Mouse (Mus musculus): ENCODE data around the gene Camk1g. TPM values are rescaled to one million over a fixed set of nuclear protein-coding genes. Genes with fewer than 3 reads are reported as not detected.

Gene Camk1g
- total and polyA plus RNA-seq, 3 experiments, result not detected

GRCm38 (mm10) chr1:193323686-193324085 lies 46.4 kb downstream of the Camk1g start:
- H3K9me3 ChIP-seq (replicated peaks; ENCODE audit: low read length), result no peaks in the 10 kb centered on the region
- no peak overlapping the region for H3K4me3 ChIP-seq (replicated peaks in 1 of 3; ENCODE audit: low read depth in 2 of 3, low read length in 2 of 3, poor library complexity in 1 of 3)
- H3K79me2 ChIP-seq (replicated peaks; ENCODE audit: control insufficient read depth, extremely low read depth, insufficient read depth, poor library complexity, severe bottlenecking), result no peaks in the 10 kb centered on the region
- no peak for DNase-seq (ENCODE audit: extremely low read depth)
- in situ Hi-C loops (cut with MboI; ENCODE audit: low pct_ligation_motif_present, low pct_unique_long_range_greater_than_20kb, low sequenced_read_pairs), result loop anchor here (5.0 to 10.0 kb wide), 3 partner anchors 51 to 116 kb away; partner anchors contain the start of genes Camk1g and Lamb3
- H3K9ac ChIP-seq (ENCODE audit: insufficient read depth, low read depth), result no peak overlapping the region
- H3K4me1 ChIP-seq (ENCODE audit: control insufficient read depth in 1 of 2, insufficient read depth in 2 of 2), result no peaks in the 10 kb centered on the region
- H3K36me3 ChIP-seq (replicated peaks in 1 of 2; ENCODE audit: control insufficient read depth in 1 of 2, insufficient read depth in 1 of 2, low read length in 1 of 2), result no peaks in the 10 kb centered on the region
- H3K27me3 ChIP-seq (replicated peaks), result no peaks in the 10 kb centered on the region
- TF ChIP-seq ELF1 (IDR thresholded peaks at IDR 0.05; ENCODE audit: low read depth, low read length) (no peak), RAD21 (IDR thresholded peaks at IDR 0.05; ENCODE audit: low read depth, low read length) (no peak), JUN (IDR thresholded peaks at IDR 0.05; ENCODE audit: insufficient read depth, low read depth, low read length) (no peak), TCF12 (IDR thresholded peaks at IDR 0.05; ENCODE audit: low read depth, low read length) (no peak), MYC (IDR thresholded peaks at IDR 0.05; ENCODE audit: low read depth, low read length) (no peak), CHD2 (IDR thresholded peaks at IDR 0.05; ENCODE audit: low read length) (no peak), NELFE (IDR thresholded peaks at IDR 0.05; ENCODE audit: low read depth, low read length) (no peak), RCOR1 (conservative IDR thresholded peaks at IDR 0.05; ENCODE audit: low read depth, low read length) (no peak), USF2 (conservative IDR thresholded peaks at IDR 0.05; ENCODE audit: low read depth, low read length) (no peak), PAX5 (IDR thresholded peaks at IDR 0.05; ENCODE audit: low read length) (no peak), ZC3H11A (IDR thresholded peaks at IDR 0.05; ENCODE audit: low read depth, low read length) (no peak), USF1 (IDR thresholded peaks at IDR 0.05; ENCODE audit: low read depth, low read length) (no peak), POLR2A (IDR thresholded peaks at IDR 0.05; ENCODE audit: low read depth, low read length) (no peak), MXI1 (IDR thresholded peaks at IDR 0.05; ENCODE audit: low read depth, low read length) (no peak)
- H3K27ac ChIP-seq (ENCODE audit: insufficient read depth, low read depth), result no peak overlapping the region
- no peak overlapping the region for H3K4me2 ChIP-seq (ENCODE audit: insufficient read depth, low read depth, poor library complexity, severe bottlenecking)
- dilution Hi-C loops (cut with MboI; ENCODE audit: extremely low pct_ligation_motif_present, extremely low pct_unique_long_range_greater_than_20kb, low sequenced_read_pairs), result no loop called here

- Histone ChIP-seq H3K9me3 (replicated peaks; ENCODE audit: low read length) (no peaks in the 10 kb centered on the region), H3K27me3 (replicated peaks) (no peaks in the 10 kb centered on the region), H3K36me3 (replicated peaks in 1 of 2; ENCODE audit: control insufficient read depth in 1 of 2, insufficient read depth in 1 of 2, low read length in 1 of 2) (no peaks in the 10 kb centered on the region), H3K4me2 (ENCODE audit: insufficient read depth, low read depth, poor library complexity, severe bottlenecking) (no peak overlapping the region), H3K4me3 (replicated peaks in 1 of 3; ENCODE audit: low read depth in 2 of 3, low read length in 2 of 3, poor library complexity in 1 of 3) (no peak overlapping the region), H3K9ac (ENCODE audit: insufficient read depth, low read depth) (no peak overlapping the region), H3K79me2 (replicated peaks; ENCODE audit: control insufficient read depth, extremely low read depth, insufficient read depth, poor library complexity, severe bottlenecking) (no peaks in the 10 kb centered on the region), H3K27ac (ENCODE audit: insufficient read depth, low read depth) (no peak overlapping the region), H3K4me1 (ENCODE audit: control insufficient read depth in 1 of 2, insufficient read depth in 2 of 2) (peaks cover 5 to 15% of the 10 kb centered on the region in 2 experiments)
- in situ Hi-C loops (cut with MboI; ENCODE audit: low pct_ligation_motif_present, low pct_unique_long_range_greater_than_20kb, low sequenced_read_pairs), result loop anchor here (5.0 to 10.0 kb wide), 3 partner anchors 54 to 113 kb away; partner anchors contain the start of genes Camk1g and Lamb3
- no peak for TF ChIP-seq MYC (IDR thresholded peaks at IDR 0.05; ENCODE audit: low read depth, low read length)
- no peak for TF ChIP-seq BHLHE40 (IDR thresholded peaks at IDR 0.05; ENCODE audit: low read depth, low read length)
- TF ChIP-seq MXI1 (IDR thresholded peaks at IDR 0.05; ENCODE audit: low read depth, low read length), result no peak
- no peak for TF ChIP-seq POLR2A (IDR thresholded peaks at IDR 0.05; ENCODE audit: low read depth, low read length)
- no peak for TF ChIP-seq MAZ (IDR thresholded peaks at IDR 0.05; ENCODE audit: low read depth, low read length)
- no peak for TF ChIP-seq POLR2AphosphoS2 (IDR thresholded peaks at IDR 0.05; ENCODE audit: low read depth, low read length)
- TF ChIP-seq ZKSCAN1 (IDR thresholded peaks at IDR 0.05; ENCODE audit: borderline replicate concordance, low read depth, low read length), result no peak
- TF ChIP-seq MAFK (IDR thresholded peaks at IDR 0.05; ENCODE audit: insufficient replicate concordance, low read length), result no peak
- no peak for TF ChIP-seq HCFC1 (IDR thresholded peaks at IDR 0.05; ENCODE audit: low read depth, low read length)
- TF ChIP-seq NELFE (IDR thresholded peaks at IDR 0.05; ENCODE audit: low read depth, low read length), result no peak
- no peak for TF ChIP-seq E2F4 (IDR thresholded peaks at IDR 0.05; ENCODE audit: insufficient replicate concordance, low read depth, low read length)
- TF ChIP-seq MEF2A (IDR thresholded peaks at IDR 0.05; ENCODE audit: borderline replicate concordance, low read depth, low read length), result no peak
- no peak for TF ChIP-seq JUN (IDR thresholded peaks at IDR 0.05; ENCODE audit: insufficient read depth, low read depth, low read length)
- TF ChIP-seq GABPA (IDR thresholded peaks at IDR 0.05; ENCODE audit: insufficient replicate concordance, low read depth, low read length), result no peak
- TF ChIP-seq EP300 (IDR thresholded peaks at IDR 0.05; ENCODE audit: low read length), result no peak
- TF ChIP-seq SIN3A (IDR thresholded peaks at IDR 0.05; ENCODE audit: low read length), result no peak
- dilution Hi-C loops (cut with MboI; ENCODE audit: extremely low pct_ligation_motif_present, extremely low pct_unique_long_range_greater_than_20kb, low sequenced_read_pairs), result no loop called here
- no peak for DNase-seq (ENCODE audit: extremely low read depth)
Measured at GRCm38 (mm10) chr1:193320398-193320797, 49.7 kb downstream of the Camk1g start.
